Mouse (Mus musculus) embryo, embryonic 10 days (tissue): ENCODE measurements around the gene H2afy.

Experiments
- DNase-seq: peaks from one replicate; pipeline ENCODE4 v3.0.0-alpha.2; 2015; ENCODE audit warnings: low spot score

H2afy gene

DNA sequence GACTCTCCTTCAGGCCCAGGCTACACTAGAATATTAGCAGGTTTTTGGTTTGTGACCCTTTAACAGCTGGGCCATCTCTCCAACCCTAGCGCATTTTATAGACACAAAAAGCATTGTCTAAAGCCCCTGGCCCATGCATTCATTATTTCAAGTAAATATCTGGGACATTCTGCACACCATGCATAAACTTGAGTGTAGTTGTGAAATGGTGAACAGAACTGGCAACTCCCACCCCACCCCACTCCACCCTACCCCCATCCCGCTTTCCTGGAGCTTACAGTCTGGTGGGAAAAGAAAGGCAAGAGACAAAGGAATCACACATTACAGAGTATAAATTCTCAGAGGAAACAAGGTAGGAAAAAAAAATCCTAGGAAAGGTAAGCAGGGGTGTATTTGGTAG is at the start of gene H2afy:
Gene H2afy, minus strand, starts transcription at position 162 of the 400 bp plus-strand sequence.
- no peak for DNase-seq

DNA sequence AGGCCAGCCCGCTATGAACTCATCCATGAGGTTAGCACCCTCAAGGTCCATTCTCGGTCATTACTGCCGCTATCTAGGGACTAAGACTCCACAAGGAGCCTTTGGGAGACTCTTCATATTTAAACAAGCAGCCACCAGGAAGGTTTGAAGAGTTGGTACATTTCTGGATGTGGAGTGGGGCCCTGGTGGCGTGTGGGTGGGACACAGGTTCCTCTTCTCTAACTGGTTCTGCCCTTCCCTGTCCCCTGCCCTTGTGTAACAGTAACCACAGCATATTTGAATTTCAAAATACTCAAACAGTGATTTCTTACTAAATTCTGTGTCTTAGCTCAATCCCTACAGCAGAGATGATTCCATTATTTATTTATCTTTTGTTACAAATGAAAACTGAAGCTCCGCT is 47.5 kb upstream of the H2afy start:
- no peak for DNase-seq

DNA sequence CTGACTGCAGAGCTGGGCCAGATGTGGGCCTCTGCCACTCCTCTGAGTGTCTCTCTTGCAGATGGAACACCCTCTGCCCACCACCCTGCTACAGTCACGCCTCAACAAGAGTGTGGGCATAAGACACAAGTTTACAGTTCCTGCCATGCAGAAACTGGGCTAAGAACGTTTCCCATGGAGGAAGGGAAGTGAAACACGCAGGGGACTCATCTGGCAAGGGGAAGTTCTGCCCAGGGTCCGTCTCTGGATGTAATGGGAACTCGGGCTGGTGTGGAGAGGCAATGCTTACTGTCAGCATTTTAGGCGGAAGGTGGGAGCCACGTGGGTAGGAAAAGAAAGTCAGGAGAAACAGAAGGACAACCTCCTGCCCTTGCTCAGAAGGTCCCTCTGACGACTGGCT is 45.3 kb upstream of the H2afy start:
- DNase-seq = no peak

DNA sequence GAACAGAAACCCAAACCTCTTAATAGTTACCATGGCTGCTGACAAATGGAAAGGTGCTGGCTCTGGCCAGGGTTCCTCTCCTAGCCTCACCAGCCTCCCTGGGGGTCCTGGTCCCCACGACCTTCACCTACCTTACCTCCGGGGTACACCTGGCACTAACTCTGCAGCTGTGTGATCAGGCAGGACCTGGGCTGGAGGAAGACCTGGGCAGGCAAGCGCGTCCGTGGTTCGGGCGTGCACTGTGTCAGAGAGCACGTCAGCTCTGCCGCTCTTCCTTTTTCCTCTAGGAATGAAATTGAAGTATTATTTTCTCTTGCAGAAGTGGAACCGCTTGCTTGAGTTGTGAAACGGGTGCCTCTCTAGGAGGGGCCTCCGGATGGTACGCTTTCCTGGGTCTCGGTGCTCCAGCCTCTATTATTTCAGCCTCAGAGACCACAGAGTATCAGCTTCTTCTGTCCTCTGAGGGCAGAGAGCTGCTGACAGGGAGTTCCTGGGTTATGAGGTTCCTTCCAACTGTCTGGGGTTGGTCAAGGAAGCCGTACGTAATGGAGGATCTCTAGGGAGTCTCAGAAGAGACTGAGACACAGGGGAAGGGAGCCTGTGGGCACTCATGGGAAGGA is 42.4 kb upstream of the H2afy start, which contains the start of gene Tifab:
Gene Tifab, minus strand, starts transcription at position 470 of the 620 bp plus-strand sequence.
- no peak for DNase-seq

DNA sequence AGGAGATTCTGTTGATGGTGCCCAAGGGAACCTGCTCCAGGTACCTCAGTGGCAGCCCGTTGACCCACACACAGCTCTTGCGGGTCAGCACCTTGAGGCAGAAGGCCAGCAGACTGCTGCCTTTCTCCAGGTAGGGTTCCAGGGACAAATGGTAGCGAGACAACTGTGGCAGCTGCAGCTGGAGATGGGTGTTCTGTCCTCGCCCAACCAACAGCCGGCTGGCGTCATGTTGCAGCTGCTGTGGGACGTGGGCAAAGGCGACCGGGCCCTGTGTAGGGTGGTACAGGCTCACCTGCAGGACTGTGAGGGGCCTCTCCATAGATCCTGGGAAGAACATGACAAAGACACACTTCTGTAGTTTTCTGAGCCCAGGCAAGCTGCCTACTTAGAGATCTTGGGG is 40.1 kb upstream of the H2afy start:
- DNase-seq = no peak

DNA sequence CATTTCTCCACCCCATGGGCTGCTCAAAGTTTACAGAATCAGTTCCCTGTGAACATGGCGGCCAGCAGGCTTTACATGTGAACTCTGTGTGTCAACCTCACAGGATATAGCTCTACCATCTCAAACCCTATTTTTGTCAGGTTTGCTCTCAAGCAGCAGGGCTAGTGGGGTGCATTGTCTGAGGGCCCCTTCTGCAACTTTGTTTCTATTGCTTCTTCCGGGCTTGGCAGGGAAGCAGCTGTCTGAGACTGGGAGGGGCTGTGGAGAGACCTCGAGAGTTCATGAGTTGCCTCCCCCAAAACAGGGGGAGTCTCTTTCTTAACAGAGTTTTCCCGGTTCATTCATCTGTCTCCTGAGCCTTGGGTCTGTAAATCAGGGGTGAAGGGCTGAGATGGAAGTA is 39.7 kb upstream of the H2afy start:
- DNase-seq = no peak

DNA sequence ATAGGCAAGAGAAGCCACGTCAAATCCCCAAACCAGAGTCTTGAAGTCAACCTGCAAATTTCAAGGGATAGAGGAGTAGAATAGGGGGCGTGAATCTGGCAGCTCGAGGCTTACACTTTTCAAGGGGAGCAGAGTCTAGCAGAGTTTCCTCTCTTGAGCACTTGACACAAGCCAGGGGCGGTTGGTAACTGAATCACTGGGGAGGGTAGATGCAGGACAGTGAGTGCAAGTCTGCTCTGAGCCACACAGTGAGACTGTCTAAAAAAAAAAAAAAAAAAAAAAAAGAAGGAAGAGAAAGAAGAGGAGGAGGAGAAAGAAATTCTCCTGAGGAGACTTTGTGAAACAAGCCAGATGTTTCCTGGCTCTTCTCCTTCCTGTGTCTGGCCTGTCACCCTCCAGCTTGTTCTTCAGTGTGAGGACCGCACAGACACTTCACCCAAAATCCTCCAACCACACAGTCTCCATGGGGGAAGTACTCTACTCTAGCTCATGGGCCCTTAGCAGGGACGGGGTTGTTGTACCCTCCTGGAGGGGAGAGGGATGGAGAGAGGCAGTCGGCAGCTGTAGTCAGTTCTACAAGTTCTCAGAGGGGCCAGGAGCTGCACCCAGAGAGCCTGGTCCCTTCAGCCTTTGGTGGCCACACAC is 36.9 kb upstream of the H2afy start:
- no peak for DNase-seq

DNA sequence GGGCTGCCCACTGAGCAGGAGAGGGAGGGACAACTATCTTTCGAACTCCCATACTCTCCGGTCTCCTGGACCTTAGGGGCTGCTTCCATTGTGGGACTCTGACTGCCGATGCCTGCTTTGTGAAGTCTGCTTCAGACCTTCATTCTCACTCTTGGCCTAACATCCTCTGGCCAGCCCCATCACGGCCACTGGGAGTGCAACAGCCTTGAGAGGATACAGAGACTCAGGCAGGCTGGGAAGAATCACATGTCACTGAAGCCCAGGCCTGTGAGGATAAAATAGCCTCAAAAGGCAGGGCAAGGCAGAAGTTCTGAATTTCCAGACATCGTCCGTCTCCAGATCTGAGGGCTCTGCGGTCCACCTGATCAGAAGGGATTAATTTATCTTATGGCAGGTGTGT is 35.9 kb upstream of the H2afy start:
- DNase-seq = no peak

DNA sequence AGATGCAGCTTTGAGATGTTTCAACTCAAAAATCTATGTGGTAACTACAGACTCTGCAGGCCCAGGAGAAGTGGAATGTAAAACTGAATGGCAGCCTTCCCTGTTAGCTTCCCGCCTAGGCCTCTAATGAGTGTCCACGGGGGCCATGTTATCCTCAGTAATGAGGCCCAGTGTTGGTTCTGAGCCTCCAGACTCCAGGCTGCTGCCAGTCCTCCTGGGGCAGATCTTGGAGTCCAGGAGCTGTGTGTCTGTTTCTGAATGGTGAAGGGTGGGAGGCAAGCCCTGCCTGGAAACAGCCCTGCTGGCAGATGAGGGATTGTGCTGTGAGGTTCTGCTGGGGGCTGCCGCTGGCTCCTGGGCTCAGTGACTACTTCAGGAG is 32.2 kb upstream of the H2afy start:
- no peak for DNase-seq

DNA sequence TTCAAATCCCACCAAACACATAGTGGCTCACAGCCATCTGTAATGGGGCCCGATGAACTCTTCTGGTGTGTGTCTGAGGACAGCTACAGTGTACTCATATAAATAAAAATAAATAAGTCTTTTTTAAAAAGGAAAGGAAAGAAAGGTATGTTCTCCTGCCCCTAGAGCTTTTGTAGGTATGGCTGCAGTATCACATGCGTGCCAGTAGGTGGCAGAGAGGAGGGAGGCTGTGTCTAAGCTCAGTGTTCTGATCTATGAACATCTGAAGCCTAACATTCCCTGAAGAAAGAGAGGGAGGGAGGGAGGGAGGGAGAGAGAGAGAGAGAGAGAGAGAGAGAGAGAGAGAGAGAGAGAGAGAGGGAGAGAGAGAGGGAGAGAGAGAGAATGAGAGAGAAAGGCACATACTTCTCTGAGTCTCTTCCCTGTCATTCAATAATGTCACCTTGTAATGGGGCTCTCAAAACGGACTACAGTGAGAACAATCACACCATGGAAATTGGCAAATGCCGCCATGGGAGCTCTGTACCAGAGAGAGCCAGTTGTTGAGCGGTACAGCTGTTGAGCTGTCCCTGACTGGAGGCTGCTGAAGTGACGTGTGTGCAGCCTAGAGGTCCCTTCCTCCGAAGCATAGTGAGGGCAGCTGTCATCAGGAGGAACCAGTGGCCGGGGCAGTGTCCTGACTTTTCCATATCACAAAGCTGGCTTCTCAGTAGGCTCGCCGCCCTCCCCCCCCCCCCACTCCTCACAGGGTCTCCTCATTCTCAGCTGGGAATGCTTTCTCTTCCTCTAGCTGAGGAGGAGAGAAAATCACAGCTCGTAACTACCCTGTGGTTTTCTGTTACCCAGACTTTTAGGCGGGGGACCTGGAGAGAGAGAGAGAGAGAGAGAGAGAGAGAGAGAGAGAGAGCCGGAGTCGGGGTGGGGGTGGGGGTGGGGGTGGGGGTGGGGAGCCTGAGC is 31.6 kb upstream of the H2afy start:
- peak; percentile 60 for DNase-seq

DNA sequence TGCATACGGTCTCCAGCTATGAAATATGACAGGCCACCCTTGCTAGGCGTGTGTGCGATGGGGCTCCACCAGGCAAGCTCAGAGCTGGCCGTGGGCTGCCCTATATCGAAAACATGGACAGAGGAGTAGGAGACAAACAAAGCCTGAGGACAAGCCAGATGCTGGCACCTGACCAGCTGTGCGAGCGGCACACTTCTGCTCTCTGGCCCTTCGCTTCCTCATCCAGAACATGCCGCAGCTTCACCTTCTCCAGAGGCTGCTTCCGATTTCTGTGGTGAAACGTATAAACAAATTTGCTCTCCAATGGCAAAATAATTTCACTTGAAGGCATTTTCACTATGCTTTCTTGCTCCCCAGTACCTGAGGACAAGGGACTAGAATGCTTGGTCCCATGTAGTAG is 29.4 kb upstream of the H2afy start:
- DNase-seq = no peak

DNA sequence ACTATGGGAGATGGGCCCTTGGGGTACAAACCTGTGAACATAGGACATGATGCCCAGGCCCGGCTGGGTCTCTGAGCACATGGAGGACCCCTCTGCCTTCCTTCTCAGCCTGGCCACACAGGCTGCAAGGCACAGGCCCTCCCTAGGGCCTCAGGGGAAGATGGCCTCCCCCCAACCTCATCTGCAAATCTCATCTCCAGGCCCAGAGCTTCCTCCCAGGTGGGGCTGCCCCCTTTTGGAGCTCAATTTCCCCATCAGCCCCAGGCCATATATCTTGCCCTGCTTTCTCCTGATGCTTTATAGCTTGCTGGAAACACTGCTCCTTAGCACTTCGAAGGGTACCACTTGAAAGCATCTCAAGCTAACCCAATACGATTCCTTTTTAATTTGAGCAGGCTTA is 28.2 kb upstream of the H2afy start:
- no peak for DNase-seq

DNA sequence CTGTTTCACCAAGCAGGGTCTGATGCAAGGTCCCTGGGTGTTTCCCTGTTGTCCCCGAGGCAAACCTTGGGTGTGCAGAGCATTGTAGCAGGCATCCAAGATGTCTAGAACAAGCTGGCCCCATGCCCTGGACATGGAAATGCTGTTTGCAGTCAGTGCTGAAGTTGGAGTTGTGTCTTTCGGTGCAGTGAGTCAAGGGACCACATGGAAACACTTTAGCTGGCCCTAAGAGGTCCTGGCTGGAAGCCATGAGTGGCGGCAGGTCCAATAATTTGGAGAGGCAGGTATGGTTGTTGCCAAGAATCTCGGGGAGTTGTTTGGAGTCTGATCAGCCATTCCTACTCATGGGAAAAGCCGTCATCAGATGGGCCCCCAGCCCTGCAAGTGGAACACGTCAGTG is 27.6 kb upstream of the H2afy start:
- no peak for DNase-seq

DNA sequence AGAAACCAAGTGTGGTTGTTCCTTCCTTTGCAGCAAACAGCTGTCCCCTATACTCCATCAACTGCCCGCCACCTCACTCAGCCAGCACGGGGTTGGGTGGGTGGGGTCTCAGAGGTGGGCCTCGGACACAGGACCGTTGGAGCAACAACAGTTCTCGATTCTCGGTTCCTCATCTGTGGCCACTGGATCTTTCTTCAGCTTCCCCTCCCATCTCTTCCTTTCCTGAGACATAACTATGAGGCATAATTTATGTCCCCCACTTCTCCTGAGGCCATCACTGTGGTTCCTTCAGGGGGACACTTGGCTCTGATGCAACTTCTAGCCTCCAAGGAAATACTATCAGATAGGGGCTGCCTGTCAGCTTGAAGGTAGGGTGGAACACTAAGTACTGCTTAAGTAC is 26.7 kb upstream of the H2afy start:
- no peak for DNase-seq

DNA sequence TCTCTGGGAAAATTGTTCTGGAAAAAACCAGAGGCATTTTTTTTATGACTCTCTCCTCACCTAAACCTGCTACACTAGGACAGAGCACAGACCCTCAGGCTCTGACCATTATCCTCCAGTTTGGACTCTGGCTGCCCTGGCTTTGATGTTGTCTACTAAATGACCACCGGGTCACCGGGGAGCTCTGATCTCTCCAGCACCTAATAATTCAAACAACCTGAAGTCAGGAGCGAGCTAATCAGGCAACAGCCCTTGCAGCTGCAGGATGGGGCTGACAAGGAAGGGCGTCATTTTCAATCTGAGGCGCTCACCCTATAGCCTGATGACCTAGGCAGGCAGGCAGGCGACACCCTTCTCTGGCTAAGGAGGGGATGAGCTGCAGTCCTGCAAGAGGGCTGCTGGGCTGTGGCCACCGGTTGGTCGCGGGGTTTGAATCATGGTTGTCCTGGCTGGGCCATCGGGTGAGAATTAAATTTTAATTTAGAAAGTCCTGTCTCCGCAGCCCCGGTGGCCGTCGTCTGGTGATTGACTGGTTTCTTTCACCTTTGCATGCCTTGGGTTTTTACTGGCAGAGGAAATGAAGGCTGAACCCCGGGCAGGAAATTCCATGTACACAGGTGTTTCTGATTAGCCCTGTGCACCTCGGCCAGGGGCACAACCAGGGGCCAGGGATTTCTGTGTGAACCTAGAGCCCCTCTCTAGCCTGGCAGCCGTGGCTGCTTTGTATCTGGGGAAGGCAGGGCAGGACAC is 23.6 kb upstream of the H2afy start:
- peak; percentile 70 for DNase-seq

DNA sequence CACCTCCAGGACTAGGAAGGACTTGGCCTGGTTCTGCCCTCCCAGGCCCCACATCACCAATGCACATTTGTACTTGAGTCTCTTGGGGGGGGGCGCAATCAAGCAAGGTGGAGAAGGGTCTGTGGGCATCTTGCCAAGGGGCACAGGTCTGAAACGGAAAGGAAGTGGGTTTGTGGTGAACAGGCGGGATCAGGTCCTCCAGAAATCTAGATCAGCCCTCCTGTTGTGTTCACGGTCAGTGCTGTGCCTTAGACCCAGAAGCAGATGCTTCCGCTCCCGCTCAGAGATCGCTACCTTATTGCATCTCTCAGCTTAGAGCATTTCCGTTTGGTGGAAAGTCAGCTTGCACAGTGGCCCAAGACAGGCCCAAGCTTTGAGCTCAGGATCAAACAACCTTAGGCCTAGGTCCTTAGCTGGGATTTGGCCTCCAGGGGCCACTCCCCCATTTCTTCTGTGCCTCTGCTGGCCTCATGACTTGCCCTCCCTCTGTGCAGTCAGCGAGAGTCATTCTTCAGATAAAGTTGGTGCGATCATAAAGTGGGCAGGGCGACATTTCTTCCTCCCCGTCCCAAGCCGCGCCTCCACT is 22.9 kb upstream of the H2afy start:
- DNase-seq = peak; percentile 63

DNA sequence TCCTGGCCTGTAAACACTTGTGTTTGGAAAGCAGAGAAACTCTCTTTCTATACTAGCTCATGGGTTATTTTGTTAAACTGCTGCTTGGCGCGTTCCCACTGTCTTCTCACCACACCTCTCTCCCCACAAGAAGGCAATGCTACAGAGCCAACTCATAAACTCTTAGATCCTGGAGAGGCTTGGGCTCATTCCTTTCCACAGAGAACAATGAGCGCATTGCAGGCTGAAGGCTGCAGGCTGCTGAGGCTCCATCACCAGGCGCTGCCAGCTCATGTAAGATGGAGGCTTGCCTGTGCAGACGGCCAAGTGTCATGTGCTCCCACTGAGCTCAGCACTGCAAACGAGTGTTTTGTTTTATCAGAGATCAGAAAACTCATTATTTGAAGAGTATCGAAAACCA is 19.5 kb upstream of the H2afy start:
- DNase-seq = no peak

DNA sequence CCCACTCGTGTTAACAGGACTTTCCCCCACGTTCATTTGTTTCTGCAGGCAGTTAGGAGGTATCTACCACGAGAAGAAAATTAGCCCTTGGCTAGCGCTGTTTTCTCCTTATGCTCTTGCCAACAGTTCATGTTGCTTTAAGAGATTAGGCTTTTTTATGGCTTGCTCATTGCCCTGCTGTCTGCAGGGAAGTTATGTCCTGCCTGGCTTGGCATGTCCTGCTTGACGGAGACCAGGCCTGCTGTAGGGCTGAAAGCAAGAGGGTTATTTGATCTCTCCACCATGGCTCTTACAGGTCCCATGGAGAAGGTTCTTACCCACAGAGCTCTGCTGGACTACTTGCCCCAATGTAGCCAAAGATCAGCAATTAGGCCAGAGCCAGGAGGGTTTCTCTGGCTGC is 18.9 kb upstream of the H2afy start:
- peak; percentile 26 for DNase-seq

DNA sequence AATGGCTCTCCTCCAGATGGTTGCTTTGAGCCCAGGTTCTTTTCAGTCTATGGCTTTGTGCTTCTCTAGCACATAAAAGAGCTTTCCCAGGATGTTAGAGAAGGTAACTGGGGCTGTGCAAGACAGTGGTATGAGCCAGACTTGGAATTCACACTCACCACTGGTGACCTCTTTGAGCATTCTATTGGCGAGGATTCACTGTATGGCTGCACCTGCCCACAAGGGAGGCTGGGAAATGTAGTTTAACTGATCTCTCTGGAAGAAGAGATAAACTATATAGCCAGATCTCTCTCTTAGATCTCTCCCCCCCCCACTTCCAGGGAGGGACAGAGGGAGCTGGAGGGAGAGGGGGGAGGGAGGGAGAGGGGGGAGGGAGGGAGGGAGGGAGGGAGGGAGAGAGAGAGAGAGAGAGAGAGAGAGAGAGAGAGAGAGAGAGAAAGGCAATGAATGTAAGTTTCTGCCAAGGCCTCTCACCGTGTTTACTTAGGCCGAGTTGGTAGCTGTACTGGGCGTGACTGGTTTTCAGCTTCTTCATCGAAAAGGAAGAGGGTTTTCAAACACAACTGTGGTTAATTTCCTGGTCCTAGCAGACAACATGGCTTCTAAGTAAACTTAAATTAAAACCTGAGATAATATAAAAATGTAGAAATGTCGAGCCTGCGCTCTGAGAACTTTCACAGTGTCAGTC is 16.8 kb upstream of the H2afy start:
- DNase-seq = no peak

DNA sequence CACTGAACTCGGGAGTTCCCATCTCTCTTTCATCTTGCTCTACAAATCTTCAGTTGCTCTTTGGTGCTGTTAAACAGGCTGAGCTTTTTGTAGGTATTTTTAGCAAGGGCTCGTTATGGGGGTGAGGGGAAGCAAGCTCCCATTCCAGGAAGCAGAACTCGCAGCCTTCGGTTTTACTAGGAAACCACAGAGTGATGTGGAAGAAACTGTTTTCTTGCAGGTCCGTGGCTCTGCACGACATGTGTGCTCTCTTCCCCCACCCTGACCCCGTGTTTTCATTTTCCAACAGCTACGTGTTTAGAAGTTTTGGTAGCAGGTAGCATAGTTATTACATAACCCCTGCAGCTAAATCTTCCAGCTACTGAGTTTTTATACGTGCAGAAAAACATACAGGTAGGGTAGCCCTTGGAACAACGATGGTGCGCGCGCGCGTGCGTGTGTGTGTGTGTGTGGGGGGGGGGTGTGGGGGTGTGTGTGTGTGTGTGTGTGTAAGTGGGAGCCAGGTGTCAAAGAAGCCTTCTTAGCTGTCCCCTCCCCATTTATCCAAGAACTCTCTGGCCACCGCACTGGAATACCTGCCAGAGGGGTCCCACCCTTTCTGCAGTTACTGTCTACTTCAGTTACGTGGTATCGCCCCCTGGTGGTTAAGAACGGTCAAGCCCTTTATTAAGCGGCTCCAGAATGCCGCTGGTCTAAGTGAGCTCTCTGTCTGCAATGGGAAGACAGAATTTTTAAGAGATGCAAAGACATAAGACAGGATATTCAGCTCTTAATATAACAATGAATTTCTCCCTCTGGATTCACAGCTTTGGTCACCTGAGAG is 15.5 kb upstream of the H2afy start:
- peak; percentile 90 for DNase-seq
